Mouse (Mus musculus) cerebellum, adult 2 months (tissue): Measurements from ENCODE around the gene Zfp36l1. TPM values are rescaled to one million over a fixed set of nuclear protein-coding genes. Genes with fewer than 3 reads are reported as not detected.

ENCODE experiments used
- DNase-seq, 2 experiments: peaks; one replicate each; pipeline ENCODE4 v3.0.0; 2021
- H3K27ac ChIP-seq: fragments of 200-500 bp; 2 replicates; pipeline ENCODE4 v1.5.1; 2012; ENCODE audit warnings: low read length, control low read depth, inconsistent platforms; ENCODE audit not compliant: insufficient read depth
- H3K27me3 ChIP-seq: fragments of 200-500 bp; 2 replicates; pipeline ENCODE4 v1.6.1; 2012; ENCODE audit warnings: inconsistent platforms, mild to moderate bottlenecking, low read length, moderate library complexity; ENCODE audit not compliant: control insufficient read depth, insufficient read depth
- H3K4me1 ChIP-seq: fragments of 200-500 bp; 2 replicates; pipeline ENCODE4 v1.6.1; 2011; ENCODE audit warnings: low read length; ENCODE audit not compliant: control insufficient read depth, insufficient read depth
- H3K4me3 ChIP-seq: fragments of 200-500 bp; replicated peaks from 2 replicates; pipeline ENCODE3; 2011; ENCODE audit warnings: mild to moderate bottlenecking, low read depth, low read length, control low read depth; ENCODE audit not compliant: insufficient read depth
- CTCF ChIP-seq: fragments of 200-500 bp; IDR thresholded peaks from 2 replicates; pipeline ENCODE4 v1.5.1; 2011; ENCODE audit warnings: low read depth, mild to moderate bottlenecking, control low read depth, low read length, moderate library complexity, borderline replicate concordance; ENCODE audit not compliant: insufficient read depth
- POLR2A ChIP-seq: fragments of 200-500 bp; IDR thresholded peaks from 2 replicates; pipeline ENCODE4 v1.6.1; 2011; ENCODE audit warnings: low read length, control low read depth, borderline replicate concordance; ENCODE audit not compliant: insufficient read depth
- WGBS: fragments of 180-500 bp; shearing (Covaris S2); methylation state at CpG from one replicate; pipeline ENCODE4 v1.1.7; 2018; 5-methylcytosine and 5-hydroxymethylcytosine counted together
- polyA plus RNA-seq: library from polyadenylated mRNA; depleted of rRNA; stranded (reverse); fragments of >200 nt; gene quantifications from 2 replicates; pipeline ENCODE4 v1.2.3, GENCODE M21; 2012

The Zfp36l1 gene
- polyA plus RNA-seq, 1 experiment: 20.4 TPM

DNA sequence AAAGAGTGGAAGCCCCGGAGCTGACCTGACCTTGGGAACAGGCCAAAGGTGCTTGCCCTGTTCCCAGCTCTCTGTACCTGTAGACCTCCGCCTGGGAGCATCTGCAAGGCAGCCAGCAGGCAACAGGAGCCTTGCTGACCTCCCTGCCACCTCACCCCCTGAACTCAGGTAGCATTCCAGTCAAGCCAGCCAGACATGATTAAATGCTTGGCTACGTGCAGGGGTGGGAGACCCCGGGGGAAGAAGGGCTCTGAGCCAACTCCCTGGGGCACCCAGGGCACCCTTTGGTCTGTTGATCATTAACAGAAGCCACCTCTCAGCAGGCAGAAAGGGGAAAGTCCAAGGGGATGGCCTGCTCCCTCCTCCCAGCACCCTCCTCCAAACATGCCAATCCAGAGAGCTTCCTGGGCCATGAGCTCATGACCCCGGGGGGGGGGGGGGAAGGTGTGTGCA is 9.3 kb downstream of the Zfp36l1 start:
- Histone ChIP-seq H3K27ac (no peak overlapping the region), H3K4me3 (no peak overlapping the region), H3K27me3 (no peaks in the 10 kb centered on the region), H3K4me1 (peaks cover 4% of the 10 kb centered on the region; the same call in 1 of the 2 replicates)
- TF ChIP-seq CTCF (no peak), POLR2A (no peak)
- no peak for DNase-seq
- 65% methylated on average over 5 of the region's 5 CpGs for WGBS

DNA sequence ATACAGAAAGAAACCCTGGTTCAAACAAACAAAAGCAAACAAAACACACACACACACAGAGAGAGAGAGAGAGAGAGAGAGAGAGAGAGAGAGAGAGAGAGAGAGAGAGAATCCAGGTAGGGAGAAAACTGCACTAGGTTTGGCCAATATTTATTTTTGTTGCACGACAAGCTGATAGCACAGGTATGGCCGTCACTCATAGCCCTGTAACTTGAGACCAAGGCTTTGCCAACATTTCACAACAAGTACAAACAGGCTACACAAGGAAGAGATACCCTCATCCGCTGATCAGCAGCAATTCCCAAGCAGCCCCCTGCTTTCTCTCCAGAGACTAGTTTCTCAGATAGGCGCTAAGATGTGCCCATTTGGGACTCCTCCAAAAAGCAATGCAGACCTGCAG is 9.7 kb downstream of the Zfp36l1 start:
- peaks cover 4% of the 10 kb centered on the region; the same call in 1 of the 2 replicates for H3K4me1 ChIP-seq
- DNase-seq: no peak
- 88% methylated on average over 4 of the region's 4 CpGs for WGBS
- H3K27ac ChIP-seq: no peak overlapping the region
- no peaks in the 10 kb centered on the region for H3K27me3 ChIP-seq
- no peak overlapping the region for H3K4me3 ChIP-seq
- TF ChIP-seq CTCF (no peak), POLR2A (no peak)

DNA sequence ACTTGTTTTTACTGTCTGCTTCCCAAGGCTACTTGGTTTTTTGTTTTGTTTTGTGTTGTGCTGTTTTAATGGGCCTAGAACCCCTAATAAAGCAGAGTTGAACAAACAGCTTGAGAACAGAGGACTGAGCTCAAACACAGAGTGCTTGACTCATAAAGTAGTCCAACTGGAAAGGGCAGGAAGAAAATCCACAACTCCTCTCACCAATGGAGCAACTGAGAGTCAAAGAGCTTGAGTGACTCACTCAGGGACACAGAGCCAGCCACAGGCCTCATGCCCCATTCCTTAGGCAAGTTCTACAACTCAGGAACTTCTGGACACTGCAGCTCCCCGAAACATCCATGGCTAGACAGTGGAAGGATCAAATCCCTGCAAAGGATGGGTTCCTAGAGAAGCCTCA is 14.0 kb downstream of the Zfp36l1 start:
- Histone ChIP-seq H3K27me3 (no peaks in the 10 kb centered on the region), H3K4me1 (peaks cover 4% of the 10 kb centered on the region; the same call in 1 of the 2 replicates), H3K4me3 (no peak overlapping the region), H3K27ac (no peak overlapping the region)
- TF ChIP-seq POLR2A (no peak), CTCF (no peak)
- WGBS: 100% methylated on average over 1 of the region's 1 CpGs
- no peak for DNase-seq

DNA sequence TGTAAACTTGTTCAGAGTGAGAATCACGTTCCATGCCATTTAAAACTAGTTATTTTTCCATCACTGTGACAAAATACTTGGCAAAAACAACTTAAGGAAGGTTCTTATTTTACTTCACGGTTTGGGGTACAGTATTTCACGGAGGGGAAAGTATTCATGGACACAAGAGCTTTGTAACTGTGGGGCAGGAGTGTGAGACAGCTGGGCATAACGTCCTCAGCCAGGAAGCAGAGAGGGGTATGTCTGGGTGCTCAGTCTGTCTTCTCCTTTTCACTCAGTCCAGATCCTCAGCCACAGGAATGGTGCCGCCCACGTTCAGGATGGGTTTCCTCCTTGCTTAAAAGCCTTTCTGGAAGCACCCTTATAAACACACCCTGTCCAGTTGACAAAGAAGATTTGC is 16.1 kb downstream of the Zfp36l1 start:
- Histone ChIP-seq H3K27ac (no peak overlapping the region), H3K4me1 (peaks cover 4% of the 10 kb centered on the region; the same call in 1 of the 2 replicates), H3K4me3 (no peak overlapping the region), H3K27me3 (no peaks in the 10 kb centered on the region)
- WGBS: 78% methylated on average over 6 of the region's 6 CpGs
- TF ChIP-seq POLR2A (no peak), CTCF (no peak)
- no peak for DNase-seq

DNA sequence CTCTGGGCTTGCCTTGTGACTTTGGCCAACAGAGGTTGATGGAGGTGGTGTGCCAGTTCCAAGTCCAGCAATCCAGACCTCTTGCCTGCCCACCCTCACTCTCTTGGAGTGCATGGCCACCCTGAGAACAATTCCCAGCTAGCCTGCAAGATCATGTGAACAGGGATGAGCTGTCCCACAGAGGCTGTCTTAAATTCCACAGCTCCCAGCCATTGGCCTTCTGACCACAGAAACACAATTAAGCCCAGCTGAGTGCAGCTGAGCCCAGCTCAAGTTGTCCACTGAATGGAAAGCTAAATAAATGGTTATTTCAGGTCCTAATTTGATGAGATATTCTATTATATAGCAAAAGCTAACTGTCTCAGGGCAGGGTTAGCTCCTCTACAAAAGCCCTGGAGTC is 20.0 kb downstream of the Zfp36l1 start:
- TF ChIP-seq POLR2A (no peak), CTCF (no peak)
- H3K4me1 ChIP-seq: no peaks in the 10 kb centered on the region
- no peak for DNase-seq
- no peak overlapping the region for H3K4me3 ChIP-seq
- no peaks in the 10 kb centered on the region for H3K27me3 ChIP-seq
- no peak overlapping the region for H3K27ac ChIP-seq

DNA sequence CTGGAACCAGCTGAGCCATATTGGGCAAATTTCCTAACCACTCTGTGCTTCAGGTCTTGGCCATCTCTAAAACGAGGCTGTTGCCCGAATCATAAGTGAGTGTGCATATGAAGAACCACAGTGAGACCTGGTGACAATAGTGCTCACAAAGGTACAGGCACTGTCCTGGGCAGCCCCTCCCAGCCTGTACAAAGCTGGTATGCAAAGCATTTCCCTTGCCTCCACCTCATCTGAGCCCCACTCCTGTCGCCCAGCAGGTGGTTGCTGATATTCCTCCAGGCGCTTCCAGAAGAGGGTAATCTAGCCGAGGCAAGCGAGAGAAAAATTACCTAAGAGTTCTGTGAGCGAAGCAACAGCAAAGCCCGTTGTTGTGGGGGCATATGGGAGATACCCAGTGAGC is 21.7 kb downstream of the Zfp36l1 start:
- no peak overlapping the region for H3K27ac ChIP-seq

DNA sequence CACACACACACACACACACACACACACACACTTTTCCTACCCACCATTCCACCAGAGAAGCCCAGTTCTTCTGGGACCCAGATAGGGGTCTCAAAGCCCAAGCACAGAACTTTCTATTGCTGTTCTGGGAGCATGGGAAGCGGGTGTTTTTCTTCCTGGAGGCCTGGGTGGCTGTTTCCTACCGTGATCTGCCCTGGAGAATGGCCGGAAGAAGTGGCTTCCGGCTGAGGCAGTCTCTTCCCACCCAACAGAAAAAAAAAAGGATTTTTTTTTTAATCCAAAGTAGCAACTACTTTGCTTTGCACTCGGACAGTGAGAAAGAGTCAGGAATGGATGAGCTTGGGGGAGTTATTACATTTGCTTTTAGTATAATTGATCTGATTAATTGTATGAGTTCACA is 22.3 kb downstream of the Zfp36l1 start:
- no peaks in the 10 kb centered on the region for H3K4me1 ChIP-seq
- H3K4me3 ChIP-seq: no peak overlapping the region
- H3K27ac ChIP-seq: no peak overlapping the region; the same call in 1 of the 2 replicates
- DNase-seq: no peak
- TF ChIP-seq POLR2A: no peak
- no peak for TF ChIP-seq CTCF
- H3K27me3 ChIP-seq: no peaks in the 10 kb centered on the region
- 85% methylated on average over 5 of the region's 5 CpGs for WGBS

More for the DNA sequence above, 21.7 kb downstream of the Zfp36l1 start:
- DNase-seq: no peak
- TF ChIP-seq POLR2A (no peak), CTCF (no peak)
- 62% methylated on average over 8 of the region's 8 CpGs for WGBS
- H3K4me3 ChIP-seq: no peak overlapping the region
- no peaks in the 10 kb centered on the region for H3K4me1 ChIP-seq
- no peaks in the 10 kb centered on the region for H3K27me3 ChIP-seq

DNA sequence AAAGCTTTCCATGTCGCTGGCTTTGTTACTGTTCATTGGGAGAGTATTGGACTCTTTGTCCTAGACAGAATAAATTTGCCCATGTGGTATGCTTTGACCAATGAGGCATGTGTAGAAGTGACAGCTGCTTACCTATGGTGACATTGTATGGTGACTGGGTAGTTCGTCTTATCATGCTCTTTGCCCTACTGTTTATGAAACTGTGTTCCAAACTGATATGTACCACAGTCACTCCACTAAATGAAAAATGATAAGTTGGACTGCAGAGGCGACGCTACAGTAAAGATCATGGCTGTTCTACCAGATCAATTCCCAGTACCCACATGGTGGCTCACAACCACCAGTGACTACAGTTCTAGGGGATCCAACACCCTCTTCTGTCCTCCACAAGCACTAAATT is 24.7 kb downstream of the Zfp36l1 start:
- 86% methylated on average over 4 of the region's 4 CpGs for WGBS
- Histone ChIP-seq H3K27ac (no peak overlapping the region), H3K4me3 (no peak overlapping the region), H3K27me3 (no peaks in the 10 kb centered on the region), H3K4me1 (no peaks in the 10 kb centered on the region)
- TF ChIP-seq CTCF: no peak
- DNase-seq: no peak

DNA sequence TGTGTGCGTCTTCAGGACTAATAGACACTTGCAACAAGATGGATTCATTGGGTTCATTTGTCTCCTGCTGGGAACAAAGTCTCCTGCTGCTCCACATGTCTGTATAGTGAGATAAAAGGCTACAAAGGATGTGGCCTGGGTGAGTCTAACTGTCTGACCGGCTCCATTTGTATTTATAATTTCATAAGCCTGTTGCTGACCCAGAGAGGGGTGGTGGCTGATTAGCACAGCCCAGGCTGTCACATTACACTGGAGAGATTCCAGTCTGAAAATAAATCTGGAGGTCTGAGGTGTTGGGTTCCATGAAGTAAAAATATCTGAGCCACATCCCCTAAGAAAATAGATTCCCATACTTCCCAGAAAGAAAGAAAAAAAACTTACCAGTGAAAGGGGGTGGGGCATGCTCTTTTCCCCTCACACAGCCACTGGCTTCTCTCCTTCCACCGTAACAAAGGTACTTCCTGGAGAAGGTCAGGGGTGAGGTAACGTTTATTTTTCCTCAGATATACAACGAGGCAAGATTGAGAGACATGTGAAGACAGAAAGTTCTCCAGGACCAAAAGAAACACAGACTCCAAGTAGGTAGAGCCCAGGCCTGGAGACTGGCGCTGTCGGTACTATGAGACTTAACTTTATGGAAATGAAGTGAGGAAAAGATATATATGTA is 28.2 kb downstream of the Zfp36l1 start:
- TF ChIP-seq CTCF (no peak), POLR2A (no peak)
- DNase-seq: no peak
- Histone ChIP-seq H3K4me1 (no peaks in the 10 kb centered on the region), H3K4me3 (no peak overlapping the region), H3K27me3 (no peaks in the 10 kb centered on the region), H3K27ac (no peak overlapping the region)
- 58% methylated on average over 7 of the region's 7 CpGs for WGBS
